Mouse (Mus musculus) monocyte, adult 59 days (primary cell): ENCODE data around the gene 4930430F08Rik. TPM values are rescaled to one million over a fixed set of nuclear protein-coding genes. Genes with fewer than 3 reads are reported as not detected.

Source experiments
- total RNA-seq, 2 experiments: library from RNA; stranded (reverse); gene quantifications; one replicate each; pipeline ENCODE4 v1.2.4; 2023

Gene 4930430F08Rik
- total RNA-seq, result 1 to 10 TPM; 3.3 to 6.6 TPM

DNA sequence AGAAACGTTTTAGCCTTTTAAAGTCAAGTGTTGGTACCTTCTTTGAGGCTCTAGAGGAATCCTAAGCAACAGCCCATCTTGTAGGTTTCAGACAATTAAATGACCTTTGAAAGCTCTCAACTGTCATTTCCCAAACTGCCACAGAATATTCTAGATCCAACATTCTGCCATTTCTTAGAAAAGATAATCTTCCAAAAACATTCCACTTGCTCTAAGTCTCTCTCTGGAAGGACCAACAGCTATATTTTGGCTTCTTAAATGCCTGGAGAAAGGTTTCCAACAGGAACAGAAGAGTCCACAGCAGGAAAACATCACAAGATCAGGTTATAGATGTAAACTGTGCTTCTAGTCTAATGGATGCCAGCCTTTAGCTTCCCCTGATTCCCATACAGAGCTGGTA lies at the start of gene 4930430F08Rik, which contains the start of gene 1700017N19Rik:
4930430F08Rik (minus strand) TSS at position 101 of the 400 bp plus-strand sequence.
1700017N19Rik (plus strand) TSS at position 162 of the 400 bp plus-strand sequence.

Other genes with a start within 250 kb of the 4930430F08Rik start
- not detected for gene Gm4302, start 249.6 kb downstream of the 4930430F08Rik start, total RNA-seq
- gene Gm4303, start 244.5 kb downstream of the 4930430F08Rik start, total RNA-seq, result not detected
- not detected for gene Gm4305, start 239.3 kb downstream of the 4930430F08Rik start, total RNA-seq
- gene Gm4307, start 229.1 kb downstream of the 4930430F08Rik start, total RNA-seq, result not detected
- gene Gm4312, start 207.9 kb downstream of the 4930430F08Rik start, total RNA-seq, result not detected
- gene Tmtc3, start 103.1 kb downstream of the 4930430F08Rik start, total RNA-seq, result 10 to 100 TPM; 11.7 to 12.5 TPM
- 1 to 10 TPM; 5.3 to 6.7 TPM for gene Cep290, start 102.9 kb downstream of the 4930430F08Rik start, total RNA-seq
- gene 1700017N19Rik, start 61 bp upstream of the 4930430F08Rik start, total RNA-seq, result not detected